Mouse (Mus musculus) right cerebral cortex, postnatal 25 days (tissue): ENCODE data around the gene Pfn1.

ENCODE experiments used
- DNase-seq: peaks from one replicate; pipeline ENCODE4 v3.0.0; 2022

Gene Pfn1

DNA sequence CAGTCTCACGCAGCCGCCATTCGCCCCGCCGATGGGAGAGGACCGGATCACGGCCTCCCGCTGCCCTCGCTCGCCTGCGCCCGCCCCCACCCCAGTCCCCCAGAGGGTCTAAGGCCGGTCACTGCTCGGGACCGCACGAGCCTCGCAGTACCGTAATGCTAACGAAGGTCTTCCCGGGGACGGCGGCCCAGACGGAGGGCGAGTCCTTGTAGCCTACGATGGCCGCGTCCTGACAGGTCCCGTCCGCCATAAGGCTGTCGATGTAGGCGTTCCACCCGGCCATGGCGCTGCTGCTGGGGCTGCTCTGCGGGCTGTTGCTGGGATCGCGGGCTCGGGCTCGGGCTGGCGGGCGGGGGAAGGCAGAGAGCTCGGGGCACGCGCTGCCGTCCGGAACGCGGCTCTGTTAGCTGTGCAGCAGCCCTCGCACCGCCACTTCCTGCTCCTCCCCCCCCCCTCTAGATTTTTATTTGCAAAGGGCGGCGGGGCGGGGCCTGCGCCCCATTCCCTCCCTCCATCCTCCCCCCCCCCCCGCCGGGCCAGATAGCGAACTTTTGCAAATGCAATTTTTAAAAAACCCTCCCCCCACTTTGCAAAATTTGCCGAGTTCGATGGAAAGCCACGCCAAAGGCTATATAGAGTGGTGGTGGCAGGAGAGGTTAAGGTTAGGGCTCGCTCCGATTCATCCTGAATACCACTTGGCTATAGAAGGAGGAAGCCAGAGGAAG is at the start of gene Pfn1:
Gene Pfn1, minus strand, starts transcription at position 447 of the 725 bp plus-strand sequence.
- peak; percentile 72 for DNase-seq

DNA sequence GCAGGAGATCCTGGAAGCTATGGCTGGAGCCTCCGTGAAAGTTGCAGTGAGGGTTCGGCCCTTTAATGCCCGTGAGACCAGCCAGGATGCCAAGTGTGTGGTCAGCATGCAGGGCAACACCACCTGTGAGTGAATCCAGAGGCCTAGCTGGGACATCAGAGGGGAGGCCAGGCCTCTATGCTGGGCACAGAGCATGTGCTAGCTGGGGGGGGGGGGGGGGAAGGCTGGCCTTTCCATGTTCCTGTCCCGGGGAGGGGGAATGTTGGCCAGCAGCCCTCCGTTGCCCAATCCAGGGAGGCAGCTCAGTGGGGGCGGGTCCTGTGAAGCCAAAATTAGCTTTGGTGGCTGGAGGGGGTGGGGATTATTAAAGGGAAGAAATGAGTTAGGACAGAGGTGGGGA is 48.3 kb upstream of the Pfn1 start:
- DNase-seq, result no peak

DNA sequence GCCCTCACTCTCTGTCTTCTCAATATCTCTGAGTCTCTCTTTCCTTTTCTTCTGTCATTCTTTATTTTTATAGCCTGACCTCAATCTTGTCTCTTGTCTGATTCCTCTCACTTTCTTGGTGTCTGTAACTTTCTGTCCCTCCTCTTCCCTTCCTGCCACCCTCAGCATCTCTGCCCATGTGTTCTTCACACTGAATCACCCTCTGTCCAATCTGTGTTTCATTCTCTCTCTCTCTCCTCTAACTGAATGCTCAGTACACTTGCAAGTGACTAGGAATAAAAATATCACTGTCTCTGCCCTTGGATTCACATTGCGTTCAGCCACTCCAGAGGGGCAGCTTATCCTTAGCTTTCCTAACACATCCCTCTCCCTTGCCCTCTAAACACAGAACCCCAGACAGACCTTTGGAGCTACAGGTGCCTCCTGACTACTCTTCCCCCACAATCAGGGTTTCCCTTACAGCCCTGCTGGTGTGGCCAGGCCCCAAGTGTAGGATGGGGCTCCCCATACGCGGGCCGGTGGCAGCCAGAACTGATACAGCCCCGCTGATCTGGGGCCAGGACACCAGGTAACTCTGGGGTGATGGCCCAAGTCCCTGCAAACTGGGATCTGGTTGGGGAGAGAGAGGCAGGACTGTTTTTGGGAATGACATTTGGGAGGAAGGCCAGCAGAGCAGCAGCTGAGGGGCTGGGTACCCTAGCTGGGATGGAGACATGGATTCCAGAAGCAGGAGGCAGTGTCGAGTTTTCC is 47.7 kb upstream of the Pfn1 start:
- DNase-seq, result no peak

DNA sequence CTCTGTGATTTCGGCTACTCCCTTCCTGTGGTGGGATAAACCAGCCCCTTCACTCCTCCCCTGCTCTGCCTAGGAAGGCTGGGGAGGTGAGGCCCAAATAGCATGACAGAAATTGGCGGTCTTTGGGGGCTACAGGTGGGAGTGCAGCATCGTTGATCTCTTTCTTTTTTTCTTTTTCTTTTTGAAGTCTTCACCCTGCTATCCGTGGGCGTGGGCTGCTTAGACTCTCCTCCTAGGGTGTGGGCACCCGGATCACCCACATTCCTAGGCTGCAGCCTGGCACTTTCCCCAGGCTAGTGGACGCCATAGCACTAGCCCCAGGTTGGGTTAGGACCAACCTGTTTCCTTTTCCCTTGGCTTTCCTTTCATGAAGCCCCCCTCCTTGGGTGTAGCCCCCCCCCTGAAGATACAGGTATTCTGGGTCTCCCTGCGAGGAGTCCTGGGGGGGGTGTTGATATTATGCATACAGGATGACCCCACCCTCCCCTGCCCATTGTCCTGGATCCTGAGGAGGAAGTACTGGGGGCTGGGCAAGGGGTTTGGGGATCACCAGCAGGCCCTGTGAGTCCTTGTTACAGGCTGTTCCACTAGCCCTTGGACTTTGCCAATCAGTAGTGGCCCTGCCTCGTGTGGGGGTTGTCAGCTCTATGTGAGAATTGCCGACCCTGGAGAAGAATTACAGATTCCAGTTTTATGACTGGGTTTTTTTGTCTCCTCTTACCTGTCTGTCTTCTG is 46.9 kb upstream of the Pfn1 start:
- DNase-seq, result no peak

DNA sequence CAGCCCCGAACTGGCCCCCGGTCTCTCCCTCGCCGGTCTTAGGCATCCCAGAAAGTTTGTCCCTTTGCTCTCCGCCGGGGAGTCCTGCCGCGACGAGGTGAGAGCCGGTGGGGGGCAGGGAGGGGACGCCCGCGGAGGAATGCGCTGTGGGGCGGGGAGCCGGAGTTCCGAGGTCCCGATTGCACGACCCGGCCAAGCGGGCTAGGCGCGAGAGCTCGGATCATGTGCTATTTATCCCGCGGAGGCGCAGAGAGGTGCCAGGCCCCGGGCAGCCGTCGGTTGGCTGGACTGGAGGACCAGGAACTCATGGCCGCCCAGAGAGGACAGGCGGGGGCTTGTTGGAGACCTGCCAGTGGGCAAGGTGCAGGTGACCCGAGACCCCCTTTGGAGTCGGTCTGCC is 46.2 kb upstream of the Pfn1 start:
- peak; percentile 55 for DNase-seq

DNA sequence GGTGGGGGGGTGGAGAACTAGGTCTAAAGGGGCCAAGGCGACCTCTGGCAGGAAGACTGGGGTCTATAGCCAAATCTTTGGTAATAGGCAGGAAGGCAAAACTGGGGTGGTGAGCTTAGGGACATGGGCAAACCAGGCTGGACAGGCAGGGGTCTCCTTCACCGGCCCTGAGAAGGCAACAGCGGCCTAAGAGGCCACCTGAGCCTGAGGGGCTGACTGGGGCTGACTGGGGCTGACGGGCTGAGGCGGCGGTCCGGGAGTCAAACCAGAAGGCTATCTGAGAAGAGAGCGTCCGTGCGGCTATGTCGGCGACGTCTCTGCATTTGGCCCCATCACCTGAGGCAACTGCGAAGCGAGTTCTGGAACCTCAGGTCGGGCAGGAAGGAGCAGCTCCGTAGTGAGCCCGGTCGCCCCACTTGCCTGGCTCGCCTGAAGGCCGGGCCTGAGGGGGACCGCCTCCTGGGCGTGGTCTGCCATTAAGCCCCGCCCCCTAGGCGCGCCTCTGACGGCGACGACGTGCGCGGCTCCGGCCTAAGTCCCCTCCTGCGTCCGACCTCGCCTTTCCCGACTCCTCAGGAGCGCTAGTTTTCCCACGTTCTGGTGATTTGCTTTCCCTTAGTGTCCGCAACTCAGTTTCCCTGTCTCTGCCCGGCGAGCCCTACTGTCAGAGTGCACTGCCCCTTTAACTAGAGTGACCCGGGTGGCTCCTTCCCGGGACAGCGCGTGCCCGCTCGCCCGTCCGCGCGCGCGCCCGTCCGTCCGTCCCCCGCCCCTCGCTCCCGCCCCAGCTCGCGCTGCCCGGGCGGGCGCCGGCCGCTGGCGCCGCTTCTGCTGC is 45.5 kb upstream of the Pfn1 start, which contains the start of the genes Inca1 and Kif1c:
Gene Inca1, minus strand, starts transcription at position 434 of the 835 bp plus-strand sequence.
Gene Kif1c, plus strand, starts transcription at position 827 of the 835 bp plus-strand sequence.
- peak; percentile 95 for DNase-seq

DNA sequence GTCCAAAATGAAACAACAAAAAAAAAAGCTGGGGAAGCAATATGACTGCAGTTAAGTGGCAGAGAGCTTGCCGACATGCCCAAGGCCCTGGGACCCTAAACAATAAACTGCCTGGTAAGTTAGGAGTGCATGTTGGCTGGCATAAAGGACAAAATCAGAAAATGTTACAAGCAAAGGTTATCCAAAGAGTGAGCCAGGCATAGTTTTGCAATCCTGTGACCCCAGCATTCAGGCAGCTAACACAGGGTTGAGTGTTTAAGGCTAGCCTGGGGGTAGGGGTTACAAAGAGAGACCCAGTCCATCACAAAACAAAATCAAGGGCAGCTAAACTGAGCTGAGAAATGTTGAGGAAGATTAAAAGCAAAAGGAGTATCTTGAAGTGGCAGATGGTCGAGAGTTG is 44.6 kb upstream of the Pfn1 start:
- no peak for DNase-seq

DNA sequence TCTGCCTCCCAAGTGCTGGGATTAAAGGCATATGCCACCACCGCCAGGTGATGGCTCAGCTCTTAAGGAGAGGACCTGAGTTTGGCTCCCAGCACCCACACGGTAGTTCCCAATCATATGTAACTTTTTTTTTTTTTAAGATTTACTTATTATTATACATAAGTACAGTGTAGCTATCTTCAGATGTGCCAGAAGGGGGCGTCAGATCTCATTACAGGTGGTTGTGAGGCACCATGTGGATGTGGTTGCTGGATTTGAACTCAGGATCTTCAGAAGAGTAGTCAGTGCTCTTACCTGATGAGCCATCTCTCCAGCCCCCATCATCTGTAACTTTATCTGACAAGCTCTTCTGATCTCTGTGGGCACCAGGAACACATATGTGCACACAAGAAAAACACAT is 42.9 kb upstream of the Pfn1 start:
- DNase-seq, result no peak

DNA sequence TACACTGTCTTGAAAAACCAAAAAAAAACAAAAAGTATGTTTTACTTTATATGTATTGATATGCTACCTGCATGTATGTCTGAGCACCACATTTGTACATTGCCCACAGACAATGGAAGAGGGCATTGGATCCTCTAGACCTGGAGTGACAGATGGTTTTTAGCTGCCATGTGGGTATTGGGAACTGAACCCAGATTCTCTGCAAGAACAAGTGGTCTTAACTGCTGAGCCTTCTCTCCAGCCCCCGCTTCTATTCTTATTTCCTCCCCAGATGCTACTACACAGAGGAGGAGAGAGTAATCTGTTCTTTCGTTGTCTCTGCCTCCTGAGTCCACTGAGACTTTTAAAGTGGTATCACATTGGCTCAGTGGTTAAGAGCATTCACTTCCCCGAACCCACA is 39.1 kb upstream of the Pfn1 start:
- DNase-seq, result no peak

DNA sequence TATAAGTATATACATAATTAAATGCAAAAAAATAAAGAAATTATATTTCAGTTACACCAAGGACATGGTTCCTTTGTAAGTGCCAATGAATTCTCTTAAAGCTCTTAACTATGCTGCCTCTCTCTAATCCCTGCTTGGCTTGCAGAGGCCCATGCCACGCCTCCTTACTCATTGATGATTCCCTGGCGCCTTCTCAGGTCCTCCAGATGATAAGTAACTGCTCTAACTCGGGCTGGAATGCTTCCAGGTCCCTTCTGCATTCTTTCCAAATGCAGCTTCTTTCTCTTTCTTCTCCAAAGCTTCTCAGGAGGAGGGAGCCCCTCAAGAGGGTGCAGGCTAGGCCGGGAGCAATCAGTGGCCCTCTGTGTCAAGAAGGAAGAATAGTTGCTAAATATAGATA is 35.1 kb upstream of the Pfn1 start:
- DNase-seq, result no peak

DNA sequence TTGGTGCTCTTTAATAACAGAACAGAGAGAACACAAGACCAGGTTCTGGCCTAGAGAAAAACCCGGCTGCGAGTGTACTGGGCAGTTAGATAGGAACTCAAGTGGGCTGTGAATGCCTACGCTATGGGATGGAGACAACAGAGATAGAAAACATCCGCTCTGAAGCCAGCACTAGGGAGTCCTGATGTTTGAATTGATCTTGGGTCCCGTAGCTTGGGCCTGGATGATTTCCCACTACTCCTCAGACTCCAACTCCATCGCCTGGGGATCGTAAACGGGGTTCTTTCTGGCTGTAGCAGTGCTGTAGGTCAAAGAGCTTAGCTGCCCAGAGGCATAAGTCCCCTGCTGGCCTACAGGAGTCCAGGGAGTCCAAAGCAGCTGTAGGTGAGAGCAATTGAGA is 33.9 kb upstream of the Pfn1 start:
- no peak for DNase-seq

DNA sequence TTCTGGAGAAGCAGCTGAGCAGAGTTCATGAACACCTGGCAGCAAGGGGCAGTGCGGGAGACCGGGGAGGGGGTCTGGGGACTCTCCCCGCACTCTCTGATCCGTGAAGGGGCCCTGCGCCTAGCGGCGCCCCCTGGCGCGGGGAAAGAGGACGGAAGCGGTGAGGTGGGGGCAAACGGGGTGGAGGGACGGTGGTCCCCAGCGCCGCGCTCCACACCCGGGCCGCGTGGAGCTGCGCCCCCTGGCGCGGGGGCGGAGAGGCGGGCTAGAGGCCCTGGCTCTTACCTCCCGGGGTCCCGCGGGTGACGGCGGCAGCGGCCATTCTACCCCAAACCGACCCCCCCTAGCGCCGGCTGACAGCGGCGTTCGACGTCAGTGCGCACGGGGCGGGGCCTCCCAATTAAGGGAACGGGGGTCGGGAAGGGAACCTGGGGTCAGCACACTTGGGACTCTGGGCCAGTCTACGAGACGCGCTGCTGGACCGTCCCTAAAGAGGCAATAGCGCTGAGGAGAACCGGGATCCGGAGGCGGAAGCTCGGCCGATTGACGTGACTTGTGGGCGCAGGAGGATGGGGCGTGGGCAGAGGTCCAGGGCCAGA is 33.3 kb upstream of the Pfn1 start, which contains the start of gene Camta2:
Gene Camta2, minus strand, starts transcription at position 505 of the 599 bp plus-strand sequence.
- DNase-seq, result peak; percentile 88

DNA sequence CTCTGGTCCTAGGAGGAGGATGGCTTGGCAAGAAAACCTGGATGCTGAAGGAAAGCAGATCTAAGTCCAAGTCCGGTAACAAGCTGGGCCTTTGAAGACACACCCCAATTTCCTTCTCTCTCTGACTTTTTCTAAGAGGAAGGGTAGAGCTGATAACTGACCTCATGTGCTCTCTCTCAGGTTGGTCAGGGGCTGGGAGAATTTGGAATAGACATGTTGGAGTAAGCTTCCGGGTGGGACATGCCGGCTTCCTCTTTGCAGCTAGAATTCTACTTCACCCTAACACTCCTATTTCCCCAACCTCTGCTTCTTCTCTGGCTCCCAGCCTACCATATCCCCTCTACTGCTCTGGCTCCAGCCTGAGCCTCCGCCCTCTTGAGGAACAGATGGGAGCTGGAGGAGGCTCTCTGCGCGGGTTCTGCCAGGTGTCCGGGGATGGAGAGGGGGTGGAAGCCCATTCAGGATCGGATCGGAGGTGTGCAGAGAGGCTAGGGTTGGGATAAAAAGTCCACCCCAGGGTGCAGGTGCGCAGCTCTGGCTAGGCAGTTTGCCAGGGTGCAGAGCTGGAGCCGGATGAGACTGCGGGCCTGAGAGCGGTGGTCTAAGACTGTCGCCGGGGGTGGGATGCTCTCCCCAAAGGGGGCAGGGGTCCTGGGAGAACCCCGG is 32.6 kb upstream of the Pfn1 start:
- DNase-seq, result peak; percentile 61

DNA sequence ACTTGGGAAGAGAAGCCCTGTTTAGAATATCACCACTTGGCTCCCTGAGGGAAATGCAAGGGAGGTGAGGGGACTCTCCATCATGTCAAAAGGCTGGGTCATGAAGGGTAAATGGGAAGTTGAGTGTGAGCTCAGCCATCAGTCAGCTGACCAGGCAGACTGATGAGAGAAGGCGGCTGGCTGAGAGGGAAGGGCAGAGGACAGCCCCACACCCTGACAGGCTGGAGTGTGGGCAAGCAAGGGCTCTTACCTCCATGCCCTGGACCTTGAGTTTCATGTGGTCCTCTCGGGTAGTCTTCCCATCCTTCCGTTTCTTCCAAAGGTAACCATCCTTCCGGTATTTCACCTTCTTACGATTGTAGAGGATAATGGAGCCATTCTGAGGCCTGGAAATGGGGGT is 29.2 kb upstream of the Pfn1 start:
- no peak for DNase-seq

DNA sequence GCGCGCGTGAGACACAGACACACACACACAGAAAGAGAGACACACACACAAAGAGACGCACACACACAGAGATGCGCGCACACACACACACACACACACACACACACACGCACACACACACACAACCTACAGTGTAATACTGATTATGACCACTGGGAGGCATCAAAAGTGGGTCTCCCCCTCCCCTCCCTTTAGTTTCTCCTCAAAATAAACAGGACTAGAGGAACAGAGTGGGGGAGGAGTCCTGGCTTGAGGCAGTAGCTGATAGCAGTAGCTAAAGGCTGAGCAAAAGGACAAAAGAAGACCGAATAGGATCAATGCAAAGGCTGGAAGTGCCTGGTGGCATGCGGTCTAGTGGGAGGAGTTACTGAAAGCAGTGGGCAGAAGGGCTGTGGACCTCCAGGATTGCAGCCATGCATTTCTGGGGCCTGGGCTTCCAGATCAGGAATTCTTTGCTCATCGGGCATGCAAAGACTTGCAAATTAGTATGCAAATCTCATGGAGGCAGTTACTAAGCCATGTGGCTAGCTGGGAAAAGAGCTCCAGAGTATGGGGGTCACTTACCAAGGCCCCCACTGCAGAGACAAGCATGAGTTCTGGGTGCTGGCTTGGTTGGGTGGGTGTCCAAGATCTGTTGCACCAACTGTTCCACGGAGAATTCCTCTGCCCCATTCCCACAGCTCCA is 27.6 kb upstream of the Pfn1 start:
- no peak for DNase-seq

DNA sequence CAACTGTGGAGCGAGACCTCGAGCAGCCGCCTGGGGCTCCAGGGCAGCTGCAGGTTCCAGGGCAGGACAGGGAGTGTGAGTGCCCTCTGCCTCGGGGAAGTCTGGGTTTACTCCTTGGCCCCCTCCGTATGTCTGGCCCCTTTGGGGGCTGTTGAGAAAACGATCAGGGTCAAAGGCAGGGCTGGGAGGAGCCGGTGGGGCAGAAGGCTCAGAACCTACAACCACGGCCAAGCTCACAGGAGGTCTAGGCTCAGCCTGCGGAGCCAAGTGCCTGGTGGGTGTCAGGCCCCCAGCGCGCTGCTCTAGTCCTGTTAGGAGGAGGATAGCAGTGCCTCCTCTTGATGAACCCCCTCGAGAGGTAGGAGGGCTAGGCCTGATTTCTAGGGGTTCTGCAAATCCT is 26.7 kb upstream of the Pfn1 start:
- no peak for DNase-seq

DNA sequence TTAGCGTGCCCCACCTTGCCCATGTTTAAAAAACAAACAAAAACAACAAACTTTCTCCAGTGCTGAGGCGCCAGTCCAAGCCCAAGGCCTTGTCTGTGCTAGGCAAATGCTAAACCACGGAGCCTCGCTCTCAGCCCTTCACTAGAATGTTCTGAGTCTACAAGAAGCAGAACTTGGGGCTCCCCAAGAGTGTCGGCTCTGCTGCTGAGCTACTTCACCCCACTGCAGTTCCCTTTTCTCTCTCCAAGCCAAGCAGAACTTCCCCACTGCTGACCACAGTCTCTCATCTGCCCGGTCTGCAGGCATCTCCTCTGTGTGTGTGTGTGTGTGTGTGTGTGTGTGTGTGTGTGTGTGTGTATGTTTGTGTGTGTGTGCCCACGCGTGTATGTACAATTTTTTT is 25.4 kb upstream of the Pfn1 start:
- DNase-seq, result no peak

DNA sequence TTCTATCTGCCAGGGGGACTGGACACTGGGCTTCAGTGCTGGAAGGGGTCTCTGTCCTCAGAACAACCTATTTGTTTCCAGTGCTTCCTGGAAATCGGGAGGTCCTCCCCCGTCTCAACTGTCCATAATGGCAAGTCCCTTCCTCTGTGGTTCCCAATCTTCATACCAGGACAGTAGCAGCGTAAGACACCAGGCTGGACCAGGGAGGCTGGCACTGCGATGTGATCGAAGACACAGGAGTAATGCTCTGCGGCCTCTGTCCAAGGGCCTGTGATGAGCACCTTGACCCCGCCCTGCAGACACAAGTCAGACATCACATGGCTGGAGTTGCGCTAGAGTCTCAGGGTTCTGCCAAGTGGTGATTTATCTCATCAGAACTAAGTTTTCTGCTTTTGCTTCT is 24.9 kb upstream of the Pfn1 start:
- no peak for DNase-seq

DNA sequence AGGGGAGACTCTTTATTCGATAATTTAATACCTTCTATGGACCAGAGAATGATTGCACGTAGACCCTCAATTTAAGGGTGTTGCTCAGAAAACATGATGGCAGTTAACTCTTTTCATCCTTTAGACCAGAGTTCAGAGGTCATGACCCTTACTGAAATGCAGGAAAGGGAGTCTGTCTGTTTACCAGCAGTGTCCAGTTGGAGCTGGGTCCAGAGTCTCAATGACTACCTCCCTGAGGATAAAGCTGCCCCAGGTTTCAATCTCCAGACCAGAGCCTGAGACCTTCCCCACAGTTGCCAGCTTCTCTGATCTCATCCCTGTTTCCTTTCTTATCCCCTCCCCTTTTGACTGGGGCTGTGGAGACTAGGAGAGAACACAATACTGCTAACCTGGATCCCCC is 24.1 kb upstream of the Pfn1 start:
- DNase-seq, result no peak

DNA sequence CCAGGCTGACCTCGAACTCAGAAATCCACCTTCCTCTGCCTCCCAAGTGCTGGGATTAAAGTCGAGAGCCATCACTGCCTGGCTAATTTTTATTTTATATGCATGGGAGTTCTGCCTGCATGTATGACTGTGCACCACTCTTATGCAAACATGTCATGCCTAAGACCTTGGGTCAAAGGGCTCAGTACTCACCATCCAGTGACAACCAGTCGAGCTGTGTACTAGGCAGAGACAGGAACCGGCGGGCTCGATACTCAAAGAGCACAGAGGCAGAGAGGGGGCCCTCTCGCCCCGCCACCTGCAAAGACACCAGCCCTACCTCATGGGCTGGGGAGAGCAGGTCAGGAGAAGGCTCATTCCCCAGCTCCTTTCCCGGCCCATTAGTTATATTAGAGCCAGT is 23.6 kb upstream of the Pfn1 start:
- no peak for DNase-seq

DNA sequence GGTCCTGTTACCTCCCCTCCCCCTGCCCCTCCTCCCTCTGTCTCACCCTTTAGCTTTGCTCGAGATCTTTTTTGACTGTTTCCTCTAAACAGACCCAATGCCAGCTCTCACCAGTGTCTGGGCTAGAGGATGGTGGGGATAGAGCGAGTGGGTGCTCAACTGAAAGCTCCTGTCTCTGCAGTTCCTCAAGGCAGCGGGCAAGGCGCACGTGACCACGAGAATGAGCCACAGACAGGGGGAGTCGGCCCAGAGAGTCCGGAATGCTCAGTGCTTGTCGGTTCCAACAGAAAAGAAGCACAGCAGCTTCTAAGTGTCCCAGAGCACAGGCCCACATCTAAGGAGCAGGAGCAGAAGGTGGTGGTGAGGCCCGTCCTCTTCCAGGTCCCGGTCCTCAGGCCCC is 20.1 kb upstream of the Pfn1 start:
- DNase-seq, result no peak
